Mouse (Mus musculus): ENCODE data around the gene Pfkfb1. TPM values are rescaled to one million over a fixed set of nuclear protein-coding genes. Genes with fewer than 3 reads are reported as not detected.

The Pfkfb1 gene
- total RNA-seq, 1 experiment from 2014 or later: 3.4 TPM

DNA sequence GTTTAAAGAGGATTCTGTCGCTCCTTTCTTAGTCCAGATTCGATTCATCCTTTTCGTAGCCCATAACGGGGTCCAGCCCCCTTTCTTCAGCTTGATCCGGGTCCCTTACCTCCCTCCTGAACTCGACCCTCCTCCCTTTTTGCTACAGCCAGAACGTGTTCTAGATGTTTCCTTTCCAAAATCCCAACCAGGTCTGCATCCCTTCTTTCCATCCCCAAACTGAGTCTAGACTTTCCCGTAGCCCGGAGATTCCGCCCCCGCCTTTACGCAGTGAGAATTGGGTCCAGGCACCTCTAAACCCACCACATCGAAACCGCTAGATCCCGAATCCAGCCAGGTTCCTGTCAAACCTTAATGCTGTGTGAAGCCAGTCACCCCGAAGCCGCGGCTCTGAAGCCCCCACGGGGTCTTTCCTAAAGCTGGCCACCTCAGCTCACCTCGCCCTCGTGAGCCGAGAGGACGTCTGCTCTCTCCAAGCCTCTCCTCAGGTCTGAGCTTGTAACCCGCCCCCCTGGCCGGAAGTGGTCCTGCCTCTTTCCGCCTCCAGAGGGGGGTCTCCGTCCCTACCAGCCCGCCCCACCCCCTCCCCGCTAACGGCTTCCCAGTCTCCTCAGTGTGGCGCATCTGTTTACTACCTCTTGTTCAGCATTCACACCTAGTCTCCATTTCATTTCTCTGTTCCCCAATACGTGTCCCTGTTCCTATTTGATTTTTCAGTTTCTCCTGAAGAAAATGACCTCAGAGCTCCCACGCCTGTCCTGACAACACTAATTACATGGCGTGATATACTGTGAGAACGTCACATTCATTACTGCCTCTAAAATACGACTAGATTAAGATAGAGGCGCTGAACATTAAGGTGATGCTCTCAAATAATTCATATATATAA is 69.1 kb downstream of the Pfkfb1 start, which contains the start of gene Tro:
Gene Tro (minus strand): TSS at position 676 of the 889 bp plus-strand sequence.
- no peak for ATAC-seq (replicated peaks; ENCODE audit: insufficient number of reproducible peaks, low FRiP score, low TSS enrichment, poor library complexity, severe bottlenecking)

DNA sequence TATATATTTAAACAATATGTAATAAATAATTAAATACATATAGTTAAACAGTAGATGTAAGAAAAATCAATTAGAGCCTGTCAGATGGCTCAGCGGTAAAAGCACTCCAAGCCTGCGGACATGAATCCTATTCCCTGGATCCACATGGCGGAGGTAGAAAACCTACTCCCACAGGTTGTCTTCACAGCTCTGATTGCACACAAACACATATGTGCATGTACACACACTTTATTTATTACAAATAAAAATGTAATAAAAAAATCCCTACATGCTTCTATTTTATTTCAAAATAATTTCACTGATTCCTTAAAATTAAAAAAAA is 69.7 kb downstream of the Pfkfb1 start:
- no peak for ATAC-seq (replicated peaks; ENCODE audit: insufficient number of reproducible peaks, low FRiP score, low TSS enrichment, poor library complexity, severe bottlenecking)

GRCm38 (mm10) chrX:150662809-150663208 is 74.8 kb downstream of the Pfkfb1 start:
- ATAC-seq (replicated peaks; ENCODE audit: insufficient number of reproducible peaks, low FRiP score, low TSS enrichment, poor library complexity, severe bottlenecking): no peak

- no peak for ATAC-seq (replicated peaks; ENCODE audit: insufficient number of reproducible peaks, low FRiP score, low TSS enrichment, poor library complexity, severe bottlenecking)
These were observed 89.5 kb downstream of the Pfkfb1 start for GRCm38 (mm10) chrX:150677505-150677904.

Other genes starting within 250 kb of the Pfkfb1 start
- 7.5 to 13.7 TPM (median 10.1 TPM) in 3 replicates for gene Tmem29, start 129.1 kb upstream of the Pfkfb1 start, total RNA-seq (2017)
- gene Alas2, start 40.9 kb upstream of the Pfkfb1 start, total RNA-seq (2017): 19.3 to 201 TPM (median 183 TPM) in 3 replicates
- 2.3 to 11.9 TPM (median 3.6 TPM) in 3 replicates for gene Apex2, start 1.6 kb downstream of the Pfkfb1 start, total RNA-seq (2017)
- gene Tro, start 69.4 kb downstream of the Pfkfb1 start, total RNA-seq (2017): not detected in 3 replicates
- gene Maged2, start 226.1 kb downstream of the Pfkfb1 start, total RNA-seq (2017): 1.6 to 8.5 TPM (median 3.3 TPM) in 3 replicates